Mouse (Mus musculus) CH12.LX (cell line): Measurements from ENCODE around the gene Plk1. TPM values are rescaled to one million over a fixed set of nuclear protein-coding genes. Genes with fewer than 3 reads are reported as not detected.

Experiments used
- DNase-seq: peaks from one replicate; pipeline ENCODE4 v3.0.0-alpha.2; 2013; ENCODE audit errors: extremely low read depth
- H3K27ac ChIP-seq: 2 replicates; pipeline ENCODE4 v1.5.1; 2012; ENCODE audit warnings: low read depth, mild to moderate bottlenecking, control low read depth, moderate library complexity; ENCODE audit not compliant: insufficient read depth
- H3K27me3 ChIP-seq: replicated peaks from 2 replicates; pipeline ENCODE3; 2012; ENCODE audit warnings: inconsistent platforms
- H3K36me3 ChIP-seq, 2 experiments: replicated peaks in 1 of 2; 2 replicates each; pipeline versions ENCODE3 to v1.6.1; 2012; ENCODE audit warnings: inconsistent platforms in 1 of 2, low read length in 1 of 2, mild to moderate bottlenecking in 1 of 2, mixed read lengths in 1 of 2, moderate library complexity in 1 of 2; ENCODE audit not compliant: control insufficient read depth in 1 of 2, insufficient read depth in 1 of 2
- H3K4me1 ChIP-seq, 2 experiments: 2 replicates each; pipeline ENCODE4 v1.6.1; 2012; ENCODE audit warnings: inconsistent platforms in 1 of 2, moderate library complexity in 1 of 2; ENCODE audit not compliant: insufficient read depth in 2 of 2, control insufficient read depth in 1 of 2
- H3K4me2 ChIP-seq: 2 replicates; pipeline ENCODE4 v1.6.1; 2012; ENCODE audit warnings: low read depth, mild to moderate bottlenecking, control low read depth; ENCODE audit not compliant: poor library complexity, insufficient read depth, severe bottlenecking
- H3K4me3 ChIP-seq, 3 experiments: fragments of 150-350 bp in 1 of 3; sonication (generic) in 1 of 3; replicated peaks in 1 of 3; 2 replicates each; pipeline versions ENCODE3 to v1.5.1; 2011 to 2012; ENCODE audit warnings: low read depth in 2 of 3, low read length in 2 of 3, mild to moderate bottlenecking in 2 of 3, moderate library complexity in 2 of 3, control low read depth in 1 of 3, improper control_type of control experiment in 1 of 3, inconsistent platforms in 1 of 3, mixed read lengths in 1 of 3; ENCODE audit not compliant: poor library complexity in 1 of 3
- H3K79me2 ChIP-seq: replicated peaks from 2 replicates; pipeline ENCODE4 v1.6.1; 2012; ENCODE audit warnings: mild to moderate bottlenecking, moderate library complexity; ENCODE audit not compliant: control insufficient read depth, poor library complexity, insufficient read depth, severe bottlenecking; ENCODE audit errors: extremely low read depth
- H3K9ac ChIP-seq: 2 replicates; pipeline ENCODE4 v1.6.1; 2012; ENCODE audit warnings: low read depth, mild to moderate bottlenecking, control low read depth, moderate library complexity; ENCODE audit not compliant: insufficient read depth
- H3K9me3 ChIP-seq: replicated peaks from 2 replicates; pipeline ENCODE3; 2012; ENCODE audit warnings: low read length, inconsistent platforms, mixed read lengths
- CHD2 ChIP-seq: IDR thresholded peaks from 2 replicates; pipeline ENCODE4 v1.6.1; 2011; ENCODE audit warnings: low read length, improper control_type of control experiment
- CTCF ChIP-seq, 2 experiments: IDR thresholded peaks in 1 of 2; conservative IDR thresholded peaks in 1 of 2; 2 replicates each; pipeline ENCODE4 v1.5.1; 2011 to 2012; ENCODE audit warnings: low read depth in 2 of 2, low read length in 2 of 2, improper control_type of control experiment in 1 of 2, inconsistent platforms in 1 of 2, mild to moderate bottlenecking in 1 of 2, moderate library complexity in 1 of 2
- ETS1 ChIP-seq: conservative IDR thresholded peaks from 2 replicates; pipeline ENCODE4 v1.6.1; 2012; ENCODE audit warnings: low read depth, mild to moderate bottlenecking, inconsistent platforms, low read length, improper control_type of control experiment, moderate library complexity
- GABPA ChIP-seq: IDR thresholded peaks from 2 replicates; pipeline ENCODE4 v1.6.1; 2012; ENCODE audit warnings: low read depth, low read length, improper control_type of control experiment, inconsistent platforms; ENCODE audit not compliant: insufficient replicate concordance
- HCFC1 ChIP-seq: IDR thresholded peaks from 2 replicates; pipeline ENCODE4 v1.6.1; 2012; ENCODE audit warnings: low read depth, mild to moderate bottlenecking, inconsistent platforms, low read length, improper control_type of control experiment
- JUND ChIP-seq: conservative IDR thresholded peaks from 2 replicates; pipeline ENCODE4 v1.6.1; 2011; ENCODE audit warnings: low read depth, low read length, improper control_type of control experiment
- MAFK ChIP-seq: IDR thresholded peaks from 2 replicates; pipeline ENCODE4 v1.6.1; 2011; ENCODE audit warnings: low read length, improper control_type of control experiment; ENCODE audit not compliant: insufficient replicate concordance
- MAX ChIP-seq: IDR thresholded peaks from 2 replicates; pipeline ENCODE4 v1.6.1; 2011; ENCODE audit warnings: low read length, improper control_type of control experiment
- NELFE ChIP-seq: IDR thresholded peaks from 2 replicates; pipeline ENCODE4 v1.6.1; 2011; ENCODE audit warnings: low read depth, low read length, improper control_type of control experiment
- NRF1 ChIP-seq: IDR thresholded peaks from 2 replicates; pipeline ENCODE4 v1.6.1; 2014; ENCODE audit warnings: low read depth, mild to moderate bottlenecking, inconsistent platforms, low read length, improper control_type of control experiment, moderate library complexity
- RCOR1 ChIP-seq: conservative IDR thresholded peaks from 2 replicates; pipeline ENCODE4 v1.6.1; 2012; ENCODE audit warnings: low read depth, mild to moderate bottlenecking, inconsistent platforms, low read length, improper control_type of control experiment
- SIN3A ChIP-seq: IDR thresholded peaks from 2 replicates; pipeline ENCODE4 v1.6.1; 2012; ENCODE audit warnings: low read length, improper control_type of control experiment, inconsistent platforms
- TCF12 ChIP-seq: IDR thresholded peaks from 2 replicates; pipeline ENCODE4 v1.6.1; 2014; ENCODE audit warnings: low read depth, mild to moderate bottlenecking, inconsistent platforms, low read length, improper control_type of control experiment
- USF1 ChIP-seq: IDR thresholded peaks from 2 replicates; pipeline ENCODE4 v1.6.1; 2014; ENCODE audit warnings: low read depth, mild to moderate bottlenecking, inconsistent platforms, low read length, improper control_type of control experiment
- ZC3H11A ChIP-seq: IDR thresholded peaks from 2 replicates; pipeline ENCODE4 v1.6.1; 2012; ENCODE audit warnings: low read depth, mild to moderate bottlenecking, inconsistent platforms, low read length, improper control_type of control experiment
- ZKSCAN1 ChIP-seq: IDR thresholded peaks from 2 replicates; pipeline ENCODE4 v1.6.1; 2012; ENCODE audit warnings: low read depth, inconsistent platforms, low read length, improper control_type of control experiment, borderline replicate concordance
- ZMIZ1 ChIP-seq: IDR thresholded peaks from 2 replicates; pipeline ENCODE4 v1.6.1; 2012; ENCODE audit warnings: low read depth, mild to moderate bottlenecking, inconsistent platforms, low read length, improper control_type of control experiment
- dilution Hi-C: fragments of 300-500 bp; cut with MboI; formaldehyde crosslinking; loops from 2 replicates; pipeline ENCODE4 v1.14.3; 2020; ENCODE audit warnings: low sequenced_read_pairs; ENCODE audit not compliant: extremely low pct_unique_long_range_greater_than_20kb, extremely low pct_ligation_motif_present
- in situ Hi-C: fragments of 300-500 bp; cut with MboI; formaldehyde crosslinking; loops from 3 replicates; pipeline ENCODE4 v1.14.3; 2019; ENCODE audit warnings: low sequenced_read_pairs, low pct_ligation_motif_present, low pct_unique_long_range_greater_than_20kb, mixed read lengths
- polyA plus RNA-seq: library from polyadenylated mRNA; unstranded; fragments of >175 nt; gene quantifications from 2 replicates; pipeline ENCODE4 v1.2.1, GENCODE M21; 2012; ENCODE audit warnings: low read depth; ENCODE audit not compliant: insufficient read length
- total RNA-seq, 2 experiments: library from RNA; depleted of rRNA; stranded (reverse); fragments of 300-350 nt in 1 of 2; fragments of >200 nt in 1 of 2; gene quantifications; 2 replicates each; pipeline ENCODE4 v1.2.3; 2012 to 2014

Gene Plk1
- total and polyA plus RNA-seq, 3 experiments: 30.4 to 144 (median 44.4) TPM

DNA sequence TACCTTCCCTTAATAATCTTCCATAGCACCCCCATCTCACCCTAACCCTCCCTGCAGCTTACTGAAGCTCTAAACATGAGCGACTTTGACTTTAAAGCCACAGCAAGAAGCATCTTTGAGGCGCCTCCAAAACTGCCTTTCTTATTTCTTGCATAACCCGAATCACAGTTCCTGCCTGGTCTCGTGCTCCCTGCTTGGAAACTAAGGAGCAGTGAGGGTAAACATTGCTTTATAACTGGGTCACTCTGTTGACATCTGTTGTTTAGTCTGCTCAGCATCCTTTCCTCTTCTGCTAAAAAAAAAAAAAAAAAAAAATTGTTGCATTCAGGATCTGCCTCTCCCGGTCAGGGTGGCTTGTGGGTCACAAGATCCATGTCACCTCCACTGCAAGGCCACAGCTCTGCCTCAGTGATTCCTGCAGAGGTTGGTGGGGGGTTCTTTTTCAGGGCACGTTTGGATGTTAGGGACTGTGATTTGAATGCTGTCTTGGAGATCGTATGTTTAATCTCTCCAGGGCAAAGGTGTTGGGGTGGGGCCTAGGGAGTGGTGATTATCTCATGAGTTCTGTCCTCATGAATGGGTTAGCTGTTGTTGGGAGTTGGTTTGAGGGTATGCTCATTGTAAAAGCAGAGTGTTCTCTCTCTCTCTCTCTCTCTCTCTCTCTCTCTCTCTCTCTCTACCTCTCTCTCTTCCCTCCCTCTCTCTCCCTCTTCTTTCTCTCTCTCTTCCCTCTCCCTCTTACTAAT is 49.2 kb downstream of the Plk1 start:
- no peak overlapping the region for H3K27ac ChIP-seq
- dilution Hi-C loops (no loop called here), in situ Hi-C loops (no loop called here)
- peaks cover 26% of the 10 kb centered on the region for H3K27me3 ChIP-seq
- DNase-seq: no peak
- H3K9ac ChIP-seq: no peak overlapping the region
- no peaks in the 10 kb centered on the region for H3K36me3 ChIP-seq
- no peak overlapping the region for H3K4me2 ChIP-seq
- H3K79me2 ChIP-seq: no peaks in the 10 kb centered on the region
- no peak overlapping the region for H3K4me3 ChIP-seq
- H3K9me3 ChIP-seq: peaks cover under 1% of the 10 kb centered on the region
- TF ChIP-seq NRF1 (no peak), JUND (no peak), HCFC1 (no peak), RCOR1 (no peak), GABPA (no peak), MAFK (no peak), ZC3H11A (no peak), SIN3A (no peak)
- H3K4me1 ChIP-seq: no peaks in the 10 kb centered on the region

GRCm38 (mm10) chr7:122219315-122219801 is 60.1 kb downstream of the Plk1 start, which contains the start of gene Chp2:
TSS of gene Chp2 (plus strand) at chr7:122219496.
- Histone ChIP-seq H3K36me3 (no peaks in the 10 kb centered on the region), H3K27ac (no peak within 1 kb of the TSS), H3K4me3 (no peak within 1 kb of the TSS), H3K4me1 (no peaks in the 10 kb centered on the region), H3K79me2 (no peaks in the 10 kb centered on the region), H3K4me2 (no peak within 1 kb of the TSS), H3K9me3 (peaks cover 12% of the 10 kb centered on the region), H3K9ac (no peak within 1 kb of the TSS), H3K27me3 (peaks cover 8% of the 10 kb centered on the region)
- in situ Hi-C loops (no loop called here), dilution Hi-C loops (no loop called here)
- TF ChIP-seq NELFE (no peak), CTCF (conservative IDR thresholded peaks at IDR 0.05 in 1 of 2, IDR thresholded peaks at IDR 0.05 in 1 of 2; ENCODE audit: low read depth in 2 of 2, low read length in 2 of 2) (no peak), SIN3A (no peak), TCF12 (no peak), ZC3H11A (no peak), MAFK (no peak), ETS1 (no peak), ZKSCAN1 (no peak), CHD2 (no peak), USF1 (no peak), MAX (no peak), ZMIZ1 (no peak), GABPA (no peak)
- DNase-seq: no peak

Other genes starting within 250 kb of the Plk1 start
- gene Cog7, start 177.7 kb upstream of the Plk1 start, total RNA-seq (2012; rRNA removed): 21.8 and 22.4 TPM in 2 replicates
- 14.1 TPM in 2 replicates for gene Cog7, start 177.7 kb upstream of the Plk1 start, total RNA-seq (2014; rRNA removed)
- gene Cog7, start 177.7 kb upstream of the Plk1 start, polyA plus RNA-seq: 19.3 and 22.2 TPM in 2 replicates
- 26.8 and 29.6 TPM in 2 replicates for gene Gga2, start 138.2 kb upstream of the Plk1 start, total RNA-seq (2012; rRNA removed)
- gene Gga2, start 138.2 kb upstream of the Plk1 start, total RNA-seq (2014; rRNA removed): 24.1 and 27.4 TPM in 2 replicates
- gene Gga2, start 138.2 kb upstream of the Plk1 start, polyA plus RNA-seq: 79.0 and 79.2 TPM in 2 replicates
- gene Ubfd1, start 92.3 kb upstream of the Plk1 start, total RNA-seq (2012; rRNA removed): 26.9 and 38.9 TPM in 2 replicates
- gene Ubfd1, start 92.3 kb upstream of the Plk1 start, total RNA-seq (2014; rRNA removed): 48.7 and 51.8 TPM in 2 replicates
- gene Ubfd1, start 92.3 kb upstream of the Plk1 start, polyA plus RNA-seq: 36.5 and 49.5 TPM in 2 replicates
- 11.2 and 14.3 TPM in 2 replicates for gene Ears2, start 92.2 kb upstream of the Plk1 start, total RNA-seq (2012; rRNA removed)
- gene Ears2, start 92.2 kb upstream of the Plk1 start, total RNA-seq (2014; rRNA removed): 11.8 and 13.2 TPM in 2 replicates
- gene Ears2, start 92.2 kb upstream of the Plk1 start, polyA plus RNA-seq: 10.6 and 11.7 TPM in 2 replicates
- 156 and 162 TPM in 2 replicates for gene Ndufab1, start 57.6 kb upstream of the Plk1 start, total RNA-seq (2012; rRNA removed)
- gene Ndufab1, start 57.6 kb upstream of the Plk1 start, total RNA-seq (2014; rRNA removed): 248 and 268 TPM in 2 replicates
- gene Ndufab1, start 57.6 kb upstream of the Plk1 start, polyA plus RNA-seq: 302 and 366 TPM in 2 replicates
- 11.7 and 14.4 TPM in 2 replicates for gene Palb2, start 26.5 kb upstream of the Plk1 start, total RNA-seq (2012; rRNA removed)
- gene Palb2, start 26.5 kb upstream of the Plk1 start, total RNA-seq (2014; rRNA removed): 13.6 and 14.0 TPM in 2 replicates
- 14.6 and 17.5 TPM in 2 replicates for gene Palb2, start 26.5 kb upstream of the Plk1 start, polyA plus RNA-seq
- gene Dctn5, start 26.4 kb upstream of the Plk1 start, total RNA-seq (2012; rRNA removed): 54.3 and 56.5 TPM in 2 replicates
- gene Dctn5, start 26.4 kb upstream of the Plk1 start, total RNA-seq (2014; rRNA removed): 62.7 and 64.6 TPM in 2 replicates
- gene Dctn5, start 26.4 kb upstream of the Plk1 start, polyA plus RNA-seq: 74.7 and 76.7 TPM in 2 replicates
- gene Ern2, start 26.8 kb downstream of the Plk1 start, total RNA-seq (2012; rRNA removed): not detected in 2 replicates
- not detected in 2 replicates for gene Ern2, start 26.8 kb downstream of the Plk1 start, total RNA-seq (2014; rRNA removed)
- gene Ern2, start 26.8 kb downstream of the Plk1 start, polyA plus RNA-seq: not detected in 2 replicates
- not detected in 2 replicates for gene Chp2, start 60.1 kb downstream of the Plk1 start, total RNA-seq (2012; rRNA removed)
- not detected in 2 replicates for gene Chp2, start 60.1 kb downstream of the Plk1 start, total RNA-seq (2014; rRNA removed)
- not detected in 2 replicates for gene Chp2, start 60.1 kb downstream of the Plk1 start, polyA plus RNA-seq
- gene Prkcb, start 129.3 kb downstream of the Plk1 start, total RNA-seq (2012; rRNA removed): 270 and 337 TPM in 2 replicates
- gene Prkcb, start 129.3 kb downstream of the Plk1 start, total RNA-seq (2014; rRNA removed): 289 and 323 TPM in 2 replicates
- 381 and 463 TPM in 2 replicates for gene Prkcb, start 129.3 kb downstream of the Plk1 start, polyA plus RNA-seq